Mouse (Mus musculus) left cerebral cortex, adult 8-10 months (tissue): ENCODE results near the gene Aqp3. TPM values are rescaled to one million over a fixed set of nuclear protein-coding genes. Genes with fewer than 3 reads are reported as not detected.

ENCODE experiments used
- DNase-seq, 2 experiments: peaks; one replicate each; pipeline ENCODE4 v3.0.0; 2022; ENCODE audit warnings: low spot score in 2 of 2
- total RNA-seq, 4 experiments: library from RNA; stranded (reverse); gene quantifications; 2 replicates each; pipeline ENCODE4 v1.2.4; 2022

Aqp3 gene
- total RNA-seq = not detected

DNA sequence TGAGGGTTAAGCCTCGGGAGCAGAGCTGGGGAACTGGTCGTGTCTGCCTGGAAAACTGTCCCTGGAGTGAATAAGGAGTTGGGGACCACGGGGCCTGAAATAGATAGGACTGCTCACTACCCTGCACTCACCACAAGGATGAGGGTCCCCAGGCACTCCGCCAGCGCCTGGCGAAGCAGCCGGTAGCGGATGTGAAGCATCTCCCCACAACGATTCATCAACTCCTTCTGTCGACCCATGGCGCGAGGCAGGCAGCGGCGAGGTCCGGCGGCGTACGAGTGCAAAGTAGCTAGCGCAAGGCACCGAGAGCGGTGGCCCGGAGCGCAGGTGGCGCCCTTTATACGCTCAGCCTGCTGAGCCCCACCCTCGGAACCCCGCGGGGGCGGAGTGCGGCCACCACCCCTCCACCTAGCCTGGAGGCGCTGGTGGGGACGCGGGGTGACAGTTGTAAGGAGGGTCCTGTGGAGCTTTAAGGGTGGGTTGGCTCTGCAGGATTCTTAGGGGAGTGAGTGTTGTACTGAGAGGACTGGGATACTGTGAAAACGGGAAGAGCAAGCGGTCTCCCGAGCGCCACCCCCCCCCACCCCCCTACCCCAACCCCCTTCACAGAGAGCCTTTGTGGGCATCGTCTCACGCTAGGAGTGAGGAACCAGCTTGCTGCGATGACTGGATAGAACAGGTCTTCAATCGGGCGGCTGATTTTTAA, at the start of gene Aqp3:
Gene Aqp3, minus strand, starts transcription at position 313 of the 706 bp plus-strand sequence.
- DNase-seq = no peak

DNA sequence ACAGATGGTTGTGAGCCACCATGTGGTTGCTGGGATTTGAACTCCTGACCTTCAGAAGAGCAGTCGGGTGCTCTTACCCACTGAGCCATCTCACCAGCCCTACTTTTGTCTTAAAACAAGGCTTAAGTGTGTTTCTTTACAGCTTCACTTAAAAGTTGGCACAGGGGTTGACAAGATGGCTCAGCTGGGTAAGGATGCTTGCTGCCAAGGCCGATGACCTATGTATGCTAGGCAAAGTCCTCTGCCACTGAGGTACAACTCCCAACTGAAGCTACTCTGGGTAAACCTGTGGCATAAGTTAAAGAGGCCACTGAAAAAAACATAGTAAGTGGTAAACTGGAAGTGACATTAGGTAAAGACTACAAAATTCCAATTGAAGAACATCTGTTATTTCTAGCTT, 44.6 kb upstream of the Aqp3 start:
- DNase-seq = no peak

DNA sequence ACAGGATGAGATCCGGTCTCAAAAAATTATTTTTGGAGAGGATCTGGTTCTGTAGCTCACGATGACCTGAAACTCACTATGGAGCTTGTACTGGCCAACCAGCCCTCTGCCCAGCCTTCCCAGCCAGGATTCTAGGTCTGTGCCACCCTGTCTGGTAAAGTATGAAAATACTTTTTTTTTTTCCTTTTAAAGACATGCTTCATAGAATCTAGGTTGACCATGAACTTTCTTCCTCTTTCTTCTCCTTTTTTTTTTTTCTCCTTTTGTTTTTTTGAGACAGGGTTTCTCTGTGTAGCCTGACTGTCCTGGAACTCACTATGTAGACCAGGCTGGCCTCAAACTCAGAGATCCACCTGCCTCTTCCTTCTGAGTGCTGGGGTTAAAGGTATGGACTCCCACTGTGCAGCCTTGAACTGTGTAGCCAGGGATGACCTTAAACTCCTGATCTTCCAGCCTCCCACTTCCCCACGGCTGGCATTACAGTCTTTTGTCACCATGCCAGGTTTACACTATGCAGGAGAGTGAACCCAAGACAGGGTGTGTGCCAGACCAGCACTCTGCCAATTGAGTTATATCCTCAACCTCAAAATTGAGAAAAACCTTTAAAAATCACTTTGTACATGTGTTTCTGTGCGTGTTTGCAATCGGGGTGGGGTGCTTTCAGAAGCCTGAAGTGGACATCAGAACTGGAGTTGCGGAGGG, 42.3 kb upstream of the Aqp3 start:
- no peak for DNase-seq

DNA sequence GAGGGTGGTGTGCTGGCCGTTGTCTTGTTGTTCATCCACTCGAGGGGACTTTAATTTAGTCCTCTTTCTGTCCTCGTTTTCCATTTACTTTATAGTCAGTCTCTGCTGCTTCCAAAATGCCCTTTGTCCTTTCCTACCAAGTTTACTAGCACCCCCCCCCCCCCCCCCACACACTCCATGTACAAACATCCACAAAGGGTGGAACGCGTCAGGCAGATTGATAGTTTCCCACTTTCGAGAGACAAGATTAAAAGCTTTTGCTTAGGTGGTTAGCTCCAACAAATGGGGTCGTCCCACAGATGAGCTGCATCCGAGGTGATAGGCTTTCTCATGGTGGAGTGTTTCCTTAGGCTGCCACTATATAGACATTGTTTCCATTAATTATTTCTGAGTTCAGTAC, 38.8 kb upstream of the Aqp3 start:
- DNase-seq = no peak

DNA sequence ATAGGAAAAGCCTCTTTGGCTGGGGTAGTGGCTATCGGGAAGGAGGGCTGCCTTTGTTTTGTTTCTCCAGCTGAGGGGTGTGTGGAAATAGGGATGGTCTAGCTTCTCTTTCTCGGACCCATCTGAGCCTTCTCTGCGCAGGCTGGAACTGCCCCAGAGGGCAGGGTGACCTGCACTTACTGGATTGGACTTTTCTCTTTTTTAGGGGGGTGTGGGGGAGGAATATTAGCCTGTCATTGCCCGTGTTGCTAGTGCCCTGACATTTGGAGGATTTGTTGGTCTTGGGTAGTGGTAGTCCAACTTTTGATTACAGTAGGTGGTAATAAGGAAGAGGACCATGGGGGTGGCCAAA, 38.4 kb upstream of the Aqp3 start:
- DNase-seq = no peak

DNA sequence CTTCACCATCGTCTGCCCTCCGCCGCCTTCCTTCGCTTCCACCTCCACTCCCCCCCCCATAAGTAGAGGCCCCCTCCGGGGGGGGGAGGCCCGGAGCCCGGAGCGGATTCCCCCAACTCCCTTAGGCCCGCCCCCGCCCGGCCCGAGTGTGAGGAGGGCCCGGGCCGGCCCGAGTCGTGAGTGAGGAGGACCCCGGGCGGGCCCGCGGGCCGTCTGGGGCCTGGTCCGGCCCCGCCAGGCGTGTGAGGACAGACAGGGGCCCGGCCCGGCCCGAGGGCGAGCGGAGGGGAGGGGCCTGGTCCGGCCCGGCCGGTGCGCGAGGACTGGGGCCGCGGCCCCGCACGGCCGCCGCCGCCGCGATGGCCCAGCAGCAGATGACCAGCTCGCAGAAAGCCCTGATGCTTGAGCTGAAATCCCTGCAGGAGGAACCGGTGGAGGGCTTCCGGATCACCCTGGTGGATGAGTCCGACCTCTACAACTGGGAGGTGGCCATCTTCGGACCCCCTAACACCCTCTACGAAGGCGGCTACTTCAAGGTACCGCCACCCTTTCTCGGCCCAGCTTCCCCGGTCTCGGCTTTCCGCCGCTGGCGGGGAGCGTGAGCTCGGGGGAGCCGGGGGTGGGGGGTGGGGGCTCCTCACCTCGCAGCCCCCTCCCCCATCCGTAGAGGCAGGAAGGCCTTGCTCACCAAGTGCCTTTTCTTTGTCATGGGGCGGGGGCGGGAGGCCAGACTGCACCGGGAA, 37.9 kb upstream of the Aqp3 start, which contains the start of gene Ube2r2:
Gene Ube2r2, plus strand, starts transcription at position 33 of the 743 bp plus-strand sequence.
- DNase-seq = peak; percentile 30 to 47

DNA sequence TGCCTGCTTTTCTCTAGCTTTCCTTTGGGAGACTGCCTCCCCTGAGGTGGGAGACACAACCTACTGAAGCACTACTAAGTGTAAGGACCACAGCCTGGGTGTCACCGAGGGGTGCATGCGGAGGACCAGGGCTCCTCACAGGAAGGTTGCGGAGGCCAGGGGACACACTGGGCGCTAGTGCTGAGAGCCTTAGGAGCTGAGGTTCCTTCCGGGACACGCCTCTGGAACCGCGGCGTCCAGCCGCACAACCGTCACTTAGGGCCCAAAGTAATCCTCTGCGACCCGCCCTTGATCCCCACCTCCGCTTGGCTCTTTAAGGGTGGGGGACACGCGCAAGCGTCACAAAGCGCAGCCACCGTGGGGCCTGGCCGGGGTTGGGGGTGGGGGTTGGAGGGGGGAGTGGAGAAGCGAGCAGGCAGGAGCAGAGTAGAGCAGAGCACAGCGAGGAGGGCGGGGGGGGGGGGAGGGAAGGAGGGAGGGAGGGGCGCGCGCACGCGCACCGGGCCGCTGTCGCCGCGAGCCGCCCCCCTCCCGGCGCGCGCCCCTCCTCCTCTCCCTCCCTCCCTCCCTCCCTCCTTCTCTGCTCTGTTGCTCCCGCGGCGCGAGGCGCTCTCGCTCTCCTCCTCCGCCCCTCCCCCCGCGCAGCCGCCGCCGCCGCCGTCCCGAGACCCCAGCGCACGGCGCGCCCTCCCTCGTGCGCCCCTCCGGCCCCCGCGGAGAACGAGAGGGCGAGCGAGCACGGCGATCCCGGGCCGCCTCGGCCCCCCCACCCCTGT, 37.1 kb upstream of the Aqp3 start:
- peak; percentile 60 to 62 for DNase-seq

DNA sequence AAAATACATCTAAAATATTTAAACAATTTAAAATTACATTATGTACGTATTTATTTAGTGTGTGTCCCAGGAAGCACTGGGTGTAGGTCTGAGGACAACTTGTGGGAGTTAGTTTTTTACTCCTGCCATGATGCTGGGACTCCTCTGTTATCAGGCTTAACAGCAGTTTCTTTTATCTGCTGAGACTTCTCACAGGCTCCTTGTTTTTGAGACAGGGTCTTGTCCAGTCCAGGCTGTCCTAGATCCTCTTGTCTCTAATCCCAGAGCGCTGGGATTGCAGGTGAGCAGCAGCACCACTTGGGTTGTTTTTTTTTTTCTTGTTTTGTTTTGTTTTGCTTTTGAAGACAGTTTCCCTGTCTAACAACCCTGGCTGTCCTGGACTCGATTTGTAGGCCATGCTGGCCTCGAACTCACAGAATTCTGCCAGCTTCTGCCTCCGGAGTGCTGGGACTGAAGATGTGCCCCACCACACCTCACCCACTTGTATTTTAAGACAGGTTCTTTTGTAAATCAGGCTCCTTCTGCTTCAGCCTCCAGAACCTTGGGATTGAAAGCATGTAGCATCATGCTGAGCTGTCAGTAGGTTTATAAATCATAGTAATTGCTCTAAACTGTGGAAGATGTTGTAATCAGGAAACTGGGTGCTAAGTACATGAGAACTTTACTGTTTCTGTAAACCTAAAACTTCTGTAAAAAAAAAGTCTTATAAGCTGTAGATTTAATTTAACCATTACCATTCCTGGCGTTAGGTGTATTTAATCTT, 35.7 kb upstream of the Aqp3 start:
- DNase-seq = no peak

DNA sequence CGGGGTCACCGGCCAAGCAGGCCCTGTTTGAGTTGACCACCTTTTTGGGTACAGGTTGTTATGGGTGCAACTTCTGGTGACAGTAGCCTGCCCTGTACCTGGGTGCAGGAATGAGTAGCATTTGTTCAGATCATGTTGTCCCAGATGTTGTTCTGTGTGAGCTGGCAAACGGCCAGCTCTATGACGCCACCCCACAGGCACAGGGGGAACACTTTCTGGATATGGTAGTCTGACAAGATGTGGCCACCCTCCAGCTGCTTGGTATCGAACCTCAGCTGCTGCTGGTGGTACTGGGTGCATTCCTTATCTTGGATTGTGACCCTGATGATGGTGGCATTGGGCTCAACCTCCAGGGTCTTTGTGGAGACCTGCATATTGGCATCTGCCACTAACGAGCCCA, 34.5 kb upstream of the Aqp3 start:
- no peak for DNase-seq

DNA sequence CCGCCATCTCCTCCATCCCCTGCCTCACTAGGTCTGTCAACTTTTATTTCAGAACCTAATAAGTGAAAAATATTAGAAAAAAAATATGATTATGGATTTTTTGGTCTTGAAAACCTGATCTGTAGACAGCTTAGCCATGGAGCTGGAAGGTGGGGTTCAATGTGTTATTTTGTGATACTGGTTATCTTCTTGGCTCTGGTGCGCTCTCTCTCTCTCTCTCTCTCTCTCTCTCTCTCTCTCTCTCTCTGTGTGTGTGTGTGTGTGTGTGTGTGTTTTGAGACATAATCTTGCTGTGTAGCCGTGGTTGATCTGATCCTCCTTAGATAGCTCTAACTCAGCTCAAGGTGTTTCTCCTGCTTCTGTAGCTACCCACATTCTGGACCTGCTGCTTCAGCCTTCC, 31.9 kb upstream of the Aqp3 start:
- DNase-seq = no peak

DNA sequence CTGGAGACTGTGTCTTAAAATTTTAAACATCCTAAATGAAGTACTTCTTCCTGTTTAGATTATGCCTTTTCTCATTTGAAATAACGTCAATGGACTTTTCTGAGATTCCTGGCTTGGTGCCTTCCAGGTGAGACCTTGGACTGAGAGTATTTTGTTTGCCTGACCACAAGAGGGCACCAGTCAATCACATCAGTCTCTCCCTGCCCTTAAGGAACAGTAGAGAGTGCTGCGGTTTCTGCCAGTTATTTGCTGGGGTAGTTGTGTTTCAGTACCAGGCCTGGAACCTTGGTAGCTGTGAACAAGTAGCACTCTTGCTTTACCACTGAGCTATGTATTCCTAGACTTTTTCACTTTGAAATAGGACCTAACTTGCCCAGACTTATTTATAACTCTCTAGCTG, 31.4 kb upstream of the Aqp3 start:
- DNase-seq = no peak

DNA sequence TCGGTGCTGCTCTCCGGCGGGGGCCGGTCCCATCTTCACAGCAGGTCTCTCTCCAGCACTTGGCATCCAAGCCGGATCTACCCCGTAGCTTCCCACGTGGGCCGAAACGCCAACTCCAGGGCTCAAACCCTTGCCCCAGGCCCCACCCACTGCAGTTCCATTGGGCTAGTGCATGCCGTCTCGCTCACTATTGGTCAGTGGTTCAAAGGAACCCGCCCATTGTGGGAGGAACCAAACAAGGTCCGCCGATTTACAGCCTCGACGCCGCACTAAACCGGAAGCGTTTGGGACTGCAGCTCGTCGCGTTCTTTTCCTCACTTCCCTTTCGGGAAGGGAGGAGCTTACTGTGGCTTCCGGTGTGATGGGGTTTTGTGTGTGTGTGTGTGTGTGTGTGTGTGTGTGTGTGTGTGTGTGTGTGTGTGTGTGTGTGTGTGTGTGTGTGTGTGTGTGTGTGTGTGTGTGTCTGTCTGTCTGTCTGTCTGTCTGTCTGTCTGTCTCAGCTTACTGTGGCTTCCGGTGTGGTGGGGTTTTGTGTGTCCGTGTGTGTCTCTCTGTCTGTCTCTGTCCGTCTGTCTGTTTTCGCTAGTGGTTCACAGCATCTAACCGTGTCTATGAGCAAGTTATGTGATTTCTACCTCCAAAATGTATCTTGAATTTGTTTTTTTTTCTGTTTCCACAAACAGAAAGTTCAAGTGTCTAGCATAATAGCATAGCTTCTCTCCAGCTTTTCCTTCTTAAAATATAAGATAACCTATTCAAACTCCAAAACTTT, 26.4 kb upstream of the Aqp3 start, which contains the start of gene Nol6:
Gene Nol6, minus strand, starts transcription at position 276 of the 772 bp plus-strand sequence.
- peak; percentile 93 to 99 for DNase-seq

DNA sequence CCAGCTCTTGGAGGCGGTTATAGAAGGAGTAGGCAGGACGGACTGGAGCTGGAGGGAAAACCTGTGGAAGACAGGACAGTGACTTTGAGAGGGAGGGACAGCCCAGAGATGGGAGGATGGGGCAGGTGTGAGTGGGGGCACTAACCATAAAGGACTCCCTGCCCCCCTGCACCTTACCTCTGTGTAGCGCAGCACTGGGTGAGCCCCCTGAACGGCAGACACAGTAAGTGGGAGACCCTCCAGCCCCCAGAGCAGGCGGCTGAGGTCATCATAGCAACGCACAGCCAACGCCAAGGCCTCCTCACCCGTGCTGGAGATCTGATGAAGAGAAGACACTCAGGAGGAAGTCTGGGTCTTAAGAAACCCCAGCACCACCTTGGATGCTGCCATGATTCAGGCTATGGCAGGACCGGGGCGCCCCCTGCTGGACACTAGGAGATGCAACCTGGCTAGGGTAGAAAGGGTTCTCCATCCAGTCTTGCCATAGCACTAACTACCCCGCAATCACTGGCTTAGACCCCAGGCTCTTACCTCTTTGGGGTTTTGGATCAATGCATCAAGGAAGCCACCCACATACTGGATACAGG, 20.8 kb upstream of the Aqp3 start:
- no peak for DNase-seq

DNA sequence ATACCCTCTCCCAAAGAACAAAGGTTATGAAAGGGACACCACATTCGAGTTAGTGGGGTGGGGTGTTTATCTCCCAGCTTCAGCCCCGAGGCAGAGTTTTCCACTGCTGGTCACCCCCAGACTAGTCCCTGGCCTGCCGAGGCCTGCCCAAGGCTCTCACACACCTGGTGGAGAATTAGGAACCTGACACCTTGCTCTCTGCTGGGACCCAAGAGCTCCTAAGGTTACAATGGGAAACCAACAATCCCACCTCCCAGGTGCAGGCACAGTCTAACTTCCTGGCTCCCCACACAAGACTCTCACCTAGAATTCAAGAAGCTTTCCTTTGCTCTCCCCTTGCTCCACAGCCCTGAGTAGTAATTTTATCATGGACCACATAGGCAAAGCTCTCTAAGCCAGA, 18.8 kb upstream of the Aqp3 start:
- no peak for DNase-seq

DNA sequence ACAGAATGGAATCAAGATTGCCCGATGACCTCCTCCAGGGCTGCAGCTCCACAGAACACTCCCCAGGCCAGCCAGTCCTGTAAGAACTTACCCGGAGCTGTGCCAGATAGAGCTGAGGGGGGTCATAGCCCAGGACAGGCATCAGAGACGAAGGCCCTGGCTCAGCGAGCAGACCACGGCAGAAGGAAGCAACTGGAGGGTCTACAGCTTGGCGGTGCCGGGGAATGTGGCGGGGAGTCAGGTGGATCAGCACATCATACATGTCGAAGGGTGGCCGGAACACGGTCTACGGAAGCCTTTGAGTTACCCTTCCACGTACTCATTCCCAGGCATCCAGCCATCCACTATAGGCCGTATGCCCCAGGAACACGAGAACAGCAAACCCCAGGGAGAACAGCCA, 17.8 kb upstream of the Aqp3 start:
- DNase-seq = no peak

DNA sequence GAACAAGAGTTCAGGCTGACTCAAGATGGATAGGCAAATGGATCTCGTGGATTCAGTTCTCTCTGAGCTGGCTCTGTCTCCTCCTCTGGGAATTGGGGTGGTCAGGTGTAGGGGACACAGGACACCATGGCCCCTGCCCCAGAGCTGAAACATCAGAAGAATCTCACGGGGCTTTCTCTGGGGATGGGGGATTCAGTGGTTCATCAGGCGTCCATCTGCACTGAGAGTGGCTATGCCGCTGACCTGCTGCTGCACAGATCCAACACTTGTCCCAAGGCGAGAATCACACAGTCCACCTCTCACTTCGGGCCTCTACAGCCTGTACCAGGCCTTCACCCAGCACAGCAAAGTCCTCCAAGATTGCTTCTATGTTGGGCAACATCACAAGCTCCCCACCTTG, 17.1 kb upstream of the Aqp3 start:
- DNase-seq = no peak

DNA sequence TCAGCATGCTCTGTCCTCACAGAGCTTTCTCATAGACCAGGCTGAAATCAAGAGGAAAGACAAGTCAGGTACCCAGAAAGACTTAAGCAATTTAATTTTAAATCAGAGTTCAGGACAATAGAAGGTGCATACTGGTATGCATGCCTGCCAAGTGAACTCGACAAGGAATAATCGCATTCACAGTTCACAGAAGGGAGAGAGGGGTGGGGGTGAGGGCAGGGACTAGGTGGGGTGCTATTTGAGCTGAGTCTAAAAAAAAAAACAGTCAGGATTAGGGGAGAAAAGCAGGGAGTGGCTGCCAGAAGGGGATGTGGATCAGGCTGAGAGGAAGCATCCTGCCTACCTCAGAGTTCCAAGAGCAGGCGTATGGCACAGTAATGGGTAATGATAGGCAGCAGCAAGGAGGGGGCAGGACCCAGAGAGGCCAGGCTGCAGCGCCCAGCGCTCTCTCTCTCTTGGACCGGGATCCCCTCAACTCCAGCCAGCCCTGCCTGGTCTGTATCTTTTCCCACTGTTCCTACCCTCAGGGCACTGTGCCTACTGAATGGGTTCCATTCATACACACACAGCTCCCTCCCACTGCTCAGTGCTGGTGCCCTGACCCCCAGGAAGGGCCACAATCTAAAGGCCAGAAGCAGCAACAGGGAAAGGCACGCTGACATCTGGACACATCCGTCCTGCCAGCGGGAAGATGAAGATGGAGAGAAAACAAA, 16.5 kb upstream of the Aqp3 start:
- DNase-seq = no peak

DNA sequence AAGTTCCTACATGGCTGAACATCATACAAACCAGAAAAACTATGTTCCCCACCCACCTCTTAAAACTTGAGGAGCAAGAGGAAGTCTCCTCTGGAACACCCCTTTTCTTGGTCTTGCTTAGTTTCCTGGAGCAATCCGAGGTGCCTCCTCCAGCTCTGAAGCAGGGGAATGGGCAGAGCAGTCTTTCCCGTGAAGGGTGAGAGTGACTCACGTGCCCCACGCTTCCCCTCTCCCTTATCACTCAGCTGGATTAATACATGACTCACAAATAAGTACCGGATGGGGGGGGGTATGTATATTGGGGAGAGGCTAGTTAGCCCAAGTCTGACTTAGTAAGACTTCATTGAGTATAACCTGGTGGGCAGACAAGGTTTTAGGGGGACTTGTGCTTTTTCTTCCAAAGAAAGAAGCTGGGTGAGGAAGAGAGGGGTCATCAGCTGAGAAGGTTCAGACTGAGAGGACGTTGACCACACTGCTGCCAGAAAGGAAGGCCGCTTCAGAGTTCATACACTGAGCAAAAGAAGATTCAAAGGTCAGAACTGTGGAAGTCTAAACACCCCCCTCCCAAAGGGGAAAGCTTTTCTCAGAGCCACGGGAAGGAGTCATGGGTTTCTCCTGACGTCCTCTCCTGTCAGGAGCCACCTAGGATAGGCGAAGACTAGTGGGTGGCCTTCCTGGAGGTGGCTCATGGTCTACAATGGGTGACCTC, 10.9 kb upstream of the Aqp3 start:
- DNase-seq = no peak
